Mouse (Mus musculus): ENCODE measurements at regions not wholly inside any gene's neighbourhood (a gene's known extent, or its start where the extent isn't known, plus 50 kb on each side); places are given as distances from the start of the nearest gene placed in this dataset.

DNA sequence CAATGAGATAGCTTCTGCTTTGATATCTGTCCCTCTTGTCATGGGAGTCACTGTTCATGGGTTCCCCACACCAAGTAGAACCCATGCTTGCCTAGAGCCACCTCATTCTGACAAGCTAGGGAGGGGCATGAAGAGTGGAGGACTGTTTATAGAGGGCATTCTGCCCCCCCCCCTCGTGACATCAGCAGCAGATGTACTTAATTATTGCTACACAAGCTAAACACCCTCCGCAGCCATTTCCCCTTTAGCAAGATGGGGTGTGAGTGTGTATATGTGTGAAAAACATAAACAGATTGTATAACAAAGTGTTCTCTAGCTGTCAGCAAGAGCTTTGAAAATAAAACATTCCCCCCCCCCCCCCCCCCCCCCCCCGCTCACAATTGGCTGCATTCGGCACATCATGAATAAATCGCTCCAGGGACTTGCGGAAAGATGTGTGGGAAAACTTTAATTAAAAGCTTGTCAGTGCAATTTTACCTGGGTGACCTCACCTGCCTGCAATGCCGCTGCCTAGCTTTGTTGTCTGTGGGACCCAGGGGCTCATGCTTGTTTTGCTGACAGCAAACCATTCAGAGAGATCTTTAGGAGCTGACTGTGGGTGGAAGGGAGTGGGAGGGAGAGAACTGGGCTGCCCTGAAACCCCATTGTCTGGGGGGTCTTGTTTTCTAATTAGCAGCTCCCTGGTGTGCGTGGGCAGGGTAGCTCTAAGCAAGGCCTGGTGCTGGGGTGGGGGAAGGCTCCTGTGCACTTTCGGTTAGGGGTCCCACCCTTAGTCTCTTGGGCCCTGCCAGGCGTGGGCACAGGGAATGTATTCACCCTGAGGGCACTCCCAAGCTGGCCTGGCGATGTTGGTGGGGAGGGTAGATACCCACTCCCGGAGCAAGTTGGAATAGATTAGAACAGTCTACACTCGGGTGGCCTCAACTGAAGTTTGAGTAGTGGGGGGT, 63.4 kb downstream of the Irx2 start:
- H3K9ac ChIP-seq (ENCODE audit: low read depth, low read length) = no peak overlapping the region
- H3K27me3 ChIP-seq (replicated peaks; ENCODE audit: control insufficient read depth, insufficient read depth, low read length) = no peaks in the 10 kb centered on the region
- H3K4me2 ChIP-seq (replicated peaks; ENCODE audit: low read depth) = no peak overlapping the region
- no peak overlapping the region for H3K27ac ChIP-seq (ENCODE audit: low read depth, low read length)
- no peaks in the 10 kb centered on the region for H3K36me3 ChIP-seq (ENCODE audit: control insufficient read depth, insufficient read depth)
- ATAC-seq = no peak
- no peaks in the 10 kb centered on the region for H3K4me1 ChIP-seq (replicated peaks; ENCODE audit: control insufficient read depth, insufficient read depth, low read length)
- no peak overlapping the region for H3K4me3 ChIP-seq (ENCODE audit: low read depth, low read length)
- no peak for TF ChIP-seq CTCF (IDR thresholded peaks at IDR 0.05; ENCODE audit: low read depth)
- no peaks in the 10 kb centered on the region for H3K9me3 ChIP-seq (ENCODE audit: control insufficient read depth)
- 62% methylated on average over 13 of the region's 13 CpGs for WGBS

DNA sequence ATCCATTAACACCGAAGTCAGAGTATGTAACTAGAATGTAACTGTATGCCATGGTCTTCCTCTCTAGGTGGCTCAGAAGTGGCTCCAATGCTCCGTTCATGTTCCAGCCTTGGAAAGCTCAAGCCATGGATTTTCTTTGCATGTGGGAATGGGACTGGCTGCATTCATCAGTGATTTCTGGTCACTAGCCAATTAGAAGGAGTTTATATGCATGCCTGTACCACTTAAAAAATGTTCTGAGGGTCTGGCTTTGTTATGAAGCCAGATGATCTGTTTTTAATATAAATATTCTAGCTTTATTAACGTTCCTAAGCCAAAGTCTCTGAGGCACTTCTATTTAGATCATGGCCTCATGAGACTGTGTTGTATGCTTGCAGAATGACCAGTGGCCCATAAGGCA, 78.8 kb downstream of the Irx2 start:
- Histone ChIP-seq H3K4me2 (replicated peaks; ENCODE audit: low read depth) (no peak overlapping the region), H3K9me3 (ENCODE audit: control insufficient read depth) (no peaks in the 10 kb centered on the region), H3K27ac (ENCODE audit: low read depth, low read length) (no peak overlapping the region), H3K4me1 (replicated peaks; ENCODE audit: control insufficient read depth, insufficient read depth, low read length) (no peaks in the 10 kb centered on the region), H3K36me3 (ENCODE audit: control insufficient read depth, insufficient read depth) (no peaks in the 10 kb centered on the region), H3K9ac (ENCODE audit: low read depth, low read length) (no peak overlapping the region), H3K27me3 (replicated peaks; ENCODE audit: control insufficient read depth, insufficient read depth, low read length) (no peaks in the 10 kb centered on the region), H3K4me3 (ENCODE audit: low read depth, low read length) (no peak overlapping the region)
- WGBS = 70% methylated on average over 3 of the region's 3 CpGs
- TF ChIP-seq CTCF (IDR thresholded peaks at IDR 0.05; ENCODE audit: low read depth) = no peak
- no peak for ATAC-seq

DNA sequence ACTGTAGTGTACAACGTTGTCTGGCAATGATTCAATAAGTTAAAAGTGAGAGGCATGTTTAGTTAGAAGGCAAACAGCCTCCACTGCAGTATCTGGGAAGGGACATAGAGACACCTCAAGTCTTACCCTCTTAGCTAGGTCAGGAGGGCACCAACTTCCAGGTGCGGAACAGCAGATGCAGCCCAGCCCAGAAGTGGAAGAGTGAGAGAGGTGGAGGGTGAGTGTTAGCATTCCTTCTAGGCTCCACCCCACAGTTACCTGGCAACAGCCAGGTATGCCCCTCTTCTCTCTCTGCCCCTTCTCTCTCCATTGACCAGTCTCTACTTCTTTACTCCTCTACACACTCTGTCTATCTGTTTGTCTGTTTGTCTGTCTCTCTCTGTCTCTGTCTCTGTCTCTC, 80.1 kb downstream of the Irx2 start:
- H3K36me3 ChIP-seq (ENCODE audit: control insufficient read depth, insufficient read depth) = no peaks in the 10 kb centered on the region
- H3K9me3 ChIP-seq (ENCODE audit: control insufficient read depth) = no peaks in the 10 kb centered on the region
- no peak overlapping the region for H3K27ac ChIP-seq (ENCODE audit: low read depth, low read length)
- ATAC-seq = no peak
- 43% methylated on average over 2 of the region's 2 CpGs for WGBS
- H3K27me3 ChIP-seq (replicated peaks; ENCODE audit: control insufficient read depth, insufficient read depth, low read length) = no peaks in the 10 kb centered on the region
- H3K4me2 ChIP-seq (replicated peaks; ENCODE audit: low read depth) = no peak overlapping the region
- no peaks in the 10 kb centered on the region for H3K4me1 ChIP-seq (replicated peaks; ENCODE audit: control insufficient read depth, insufficient read depth, low read length)
- TF ChIP-seq CTCF (IDR thresholded peaks at IDR 0.05; ENCODE audit: low read depth) = no peak
- no peak overlapping the region for H3K4me3 ChIP-seq (ENCODE audit: low read depth, low read length)
- no peak overlapping the region for H3K9ac ChIP-seq (ENCODE audit: low read depth, low read length)

DNA sequence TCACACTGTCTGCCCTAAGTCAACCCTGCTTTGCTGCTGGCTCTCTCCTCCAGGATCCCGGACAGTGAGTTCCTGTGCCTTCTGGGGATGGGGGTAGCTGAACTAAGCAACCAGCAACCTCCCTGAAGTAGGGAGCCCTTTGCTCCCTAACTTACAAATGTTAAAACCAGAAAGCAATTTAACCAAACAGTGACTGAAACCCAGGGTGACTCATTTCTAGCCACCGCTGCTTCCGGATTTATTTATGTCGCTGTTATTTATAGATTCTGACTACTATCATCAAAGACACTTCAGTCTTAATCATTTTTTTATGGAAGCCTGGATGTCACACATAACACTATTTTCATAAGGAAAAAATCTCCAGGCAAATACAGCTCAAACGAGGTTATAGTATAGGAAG, 81.4 kb downstream of the Irx2 start:
- no peak overlapping the region for H3K27ac ChIP-seq (ENCODE audit: low read depth, low read length)
- H3K9ac ChIP-seq (ENCODE audit: low read depth, low read length) = no peak overlapping the region
- TF ChIP-seq CTCF (IDR thresholded peaks at IDR 0.05; ENCODE audit: low read depth) = no peak
- no peak overlapping the region for H3K4me2 ChIP-seq (replicated peaks; ENCODE audit: low read depth)
- no peaks in the 10 kb centered on the region for H3K27me3 ChIP-seq (replicated peaks; ENCODE audit: control insufficient read depth, insufficient read depth, low read length)
- ATAC-seq = no peak
- H3K4me1 ChIP-seq (replicated peaks; ENCODE audit: control insufficient read depth, insufficient read depth, low read length) = no peaks in the 10 kb centered on the region
- no peaks in the 10 kb centered on the region for H3K36me3 ChIP-seq (ENCODE audit: control insufficient read depth, insufficient read depth)
- no peaks in the 10 kb centered on the region for H3K9me3 ChIP-seq (ENCODE audit: control insufficient read depth)
- H3K4me3 ChIP-seq (ENCODE audit: low read depth, low read length) = no peak overlapping the region
- WGBS = 66% methylated on average over 5 of the region's 5 CpGs

DNA sequence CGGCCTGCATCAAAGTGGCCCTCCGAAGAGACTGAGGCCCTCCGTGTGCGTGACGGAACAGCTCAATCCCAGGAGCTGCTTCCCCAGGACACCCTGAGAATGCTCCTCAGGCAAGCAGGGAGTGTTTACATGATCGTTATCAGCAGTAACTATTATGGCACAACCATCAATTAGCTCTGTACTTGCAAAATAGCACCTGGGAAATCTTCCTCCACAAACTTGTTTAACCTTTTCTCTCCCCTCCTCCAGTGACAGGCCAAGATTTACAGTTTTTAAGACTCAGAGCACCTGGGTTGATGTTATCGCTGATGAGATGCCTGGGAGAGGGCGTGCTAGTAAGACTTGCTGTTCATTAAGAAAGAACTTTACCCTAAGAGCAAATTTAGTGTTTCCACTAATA, 82.5 kb downstream of the Irx2 start:
- TF ChIP-seq CTCF (IDR thresholded peaks at IDR 0.05; ENCODE audit: low read depth) = no peak
- Histone ChIP-seq H3K4me2 (replicated peaks; ENCODE audit: low read depth) (no peak overlapping the region), H3K4me1 (replicated peaks; ENCODE audit: control insufficient read depth, insufficient read depth, low read length) (no peaks in the 10 kb centered on the region), H3K9ac (ENCODE audit: low read depth, low read length) (no peak overlapping the region), H3K9me3 (ENCODE audit: control insufficient read depth) (no peaks in the 10 kb centered on the region), H3K27ac (ENCODE audit: low read depth, low read length) (no peak overlapping the region), H3K27me3 (replicated peaks; ENCODE audit: control insufficient read depth, insufficient read depth, low read length) (no peaks in the 10 kb centered on the region), H3K4me3 (ENCODE audit: low read depth, low read length) (no peak overlapping the region), H3K36me3 (ENCODE audit: control insufficient read depth, insufficient read depth) (no peaks in the 10 kb centered on the region)
- no peak for ATAC-seq
- WGBS = 41% methylated on average over 8 of the region's 8 CpGs

DNA sequence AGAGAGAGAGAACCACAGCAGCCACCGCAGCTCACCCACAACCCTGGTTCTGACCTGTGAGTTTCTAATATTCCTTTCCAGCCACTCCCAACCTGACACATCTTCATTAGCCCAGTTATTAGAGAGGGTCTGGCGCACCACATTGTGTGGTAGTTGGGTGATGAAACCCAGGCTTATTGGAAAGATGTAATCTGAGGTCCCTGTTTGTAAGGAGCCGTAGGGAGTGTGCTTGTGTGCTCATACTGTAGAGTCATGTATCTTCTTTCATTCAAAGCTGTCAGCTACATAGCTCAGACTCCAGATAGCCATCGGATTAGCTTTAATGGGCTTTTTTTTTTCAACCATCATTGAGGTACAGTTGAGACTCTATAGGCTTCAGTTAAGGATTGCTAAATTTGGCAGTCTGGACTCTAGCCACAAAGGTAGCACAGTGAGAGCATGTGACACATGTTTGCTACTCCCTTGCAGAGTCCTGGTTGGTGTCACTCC, 83.3 kb downstream of the Irx2 start:
- Histone ChIP-seq H3K27me3 (replicated peaks; ENCODE audit: control insufficient read depth, insufficient read depth, low read length) (no peaks in the 10 kb centered on the region), H3K9ac (ENCODE audit: low read depth, low read length) (no peak overlapping the region), H3K9me3 (ENCODE audit: control insufficient read depth) (no peaks in the 10 kb centered on the region), H3K4me3 (ENCODE audit: low read depth, low read length) (no peak overlapping the region), H3K4me2 (replicated peaks; ENCODE audit: low read depth) (no peak overlapping the region), H3K4me1 (replicated peaks; ENCODE audit: control insufficient read depth, insufficient read depth, low read length) (no peaks in the 10 kb centered on the region), H3K27ac (ENCODE audit: low read depth, low read length) (no peak overlapping the region), H3K36me3 (ENCODE audit: control insufficient read depth, insufficient read depth) (no peaks in the 10 kb centered on the region)
- WGBS = 65% methylated on average over 4 of the region's 4 CpGs
- no peak for ATAC-seq
- TF ChIP-seq CTCF (IDR thresholded peaks at IDR 0.05; ENCODE audit: low read depth) = no peak

Measured in intestine, postnatal 0 days (tissue).